Mouse (Mus musculus) testis, adult 2 months (tissue): ENCODE measurements at regions not wholly inside any gene's neighbourhood (a gene's known extent, or its start where the extent isn't known, plus 50 kb on each side); places are given as distances from the start of the nearest gene placed in this dataset.

Source experiments
- H3K27ac ChIP-seq: fragments of 200-500 bp; 2 replicates; pipeline ENCODE4 v1.5.1; 2012; ENCODE audit warnings: low read depth, low read length; ENCODE audit not compliant: control insufficient read depth, insufficient read depth
- H3K27me3 ChIP-seq: fragments of 200-500 bp; 2 replicates; pipeline ENCODE4 v1.6.1; 2012; ENCODE audit warnings: mild to moderate bottlenecking, low read length, moderate library complexity; ENCODE audit not compliant: control insufficient read depth, insufficient read depth
- H3K36me3 ChIP-seq: fragments of 200-500 bp; 2 replicates; pipeline ENCODE4 v1.6.1; 2012; ENCODE audit warnings: mild to moderate bottlenecking, low read length; ENCODE audit not compliant: control insufficient read depth, insufficient read depth
- H3K4me1 ChIP-seq: fragments of 200-500 bp; 2 replicates; pipeline ENCODE4 v1.6.1; 2012; ENCODE audit warnings: low read length; ENCODE audit not compliant: control insufficient read depth, insufficient read depth
- H3K4me3 ChIP-seq: fragments of 200-500 bp; 2 replicates; pipeline ENCODE4 v1.5.1; 2012; ENCODE audit warnings: low read depth, mild to moderate bottlenecking, low read length, moderate library complexity, mixed read lengths; ENCODE audit not compliant: control insufficient read depth
- CTCF ChIP-seq: fragments of 200-500 bp; IDR thresholded peaks from 2 replicates; pipeline ENCODE4 v1.5.1; 2012; ENCODE audit warnings: low read depth, mild to moderate bottlenecking, inconsistent platforms, low read length, moderate library complexity; ENCODE audit not compliant: control insufficient read depth, insufficient read depth, insufficient replicate concordance
- POLR2A ChIP-seq: fragments of 200-500 bp; IDR thresholded peaks from 2 replicates; pipeline ENCODE4 v1.6.1; 2012; ENCODE audit warnings: low read depth, mild to moderate bottlenecking, inconsistent platforms, low read length, moderate library complexity; ENCODE audit not compliant: control insufficient read depth

- Histone ChIP-seq H3K36me3 (no peaks in the 10 kb centered on the region), H3K4me3 (no peak overlapping the region), H3K27me3 (no peaks in the 10 kb centered on the region), H3K27ac (no peak overlapping the region), H3K4me1 (no peaks in the 10 kb centered on the region)
- TF ChIP-seq POLR2A (no peak), CTCF (no peak)
Measured at GRCm38 (mm10) chr1:186277981-186278634, 161.0 kb upstream of the Lyplal1 start.

- Histone ChIP-seq H3K4me3 (no peak overlapping the region), H3K27me3 (no peaks in the 10 kb centered on the region), H3K36me3 (no peaks in the 10 kb centered on the region), H3K4me1 (no peaks in the 10 kb centered on the region), H3K27ac (no peak overlapping the region)
- TF ChIP-seq POLR2A: no peak
- no peak for TF ChIP-seq CTCF
Measured at GRCm38 (mm10) chr1:186271436-186271835, 154.3 kb upstream of the Lyplal1 start.

- Histone ChIP-seq H3K4me1 (no peaks in the 10 kb centered on the region), H3K27ac (no peak overlapping the region), H3K4me3 (no peak overlapping the region), H3K27me3 (no peaks in the 10 kb centered on the region), H3K36me3 (no peaks in the 10 kb centered on the region)
- TF ChIP-seq CTCF (no peak), POLR2A (no peak)
Measured at GRCm38 (mm10) chr1:186267317-186267716, 150.2 kb upstream of the Lyplal1 start.

- Histone ChIP-seq H3K27me3 (no peaks in the 10 kb centered on the region), H3K27ac (no peak overlapping the region), H3K4me3 (no peak overlapping the region), H3K36me3 (no peaks in the 10 kb centered on the region), H3K4me1 (no peaks in the 10 kb centered on the region)
- TF ChIP-seq POLR2A: no peak
- no peak for TF ChIP-seq CTCF
Measured at GRCm38 (mm10) chr1:186264639-186265038, 147.5 kb upstream of the Lyplal1 start.

- Histone ChIP-seq H3K36me3 (no peaks in the 10 kb centered on the region), H3K27ac (no peak overlapping the region), H3K27me3 (no peaks in the 10 kb centered on the region), H3K4me3 (no peak overlapping the region), H3K4me1 (no peaks in the 10 kb centered on the region)
- no peak for TF ChIP-seq CTCF
- no peak for TF ChIP-seq POLR2A
Measured at GRCm38 (mm10) chr1:186263955-186264354, 146.8 kb upstream of the Lyplal1 start.

GRCm38 (mm10) chr1:186263196-186263595 lies 146.1 kb upstream of the Lyplal1 start:
- TF ChIP-seq CTCF (no peak), POLR2A (no peak)

GRCm38 (mm10) chr1:186262040-186262439 lies 144.9 kb upstream of the Lyplal1 start:
- Histone ChIP-seq H3K4me3 (no peak overlapping the region), H3K27ac (no peak overlapping the region), H3K4me1 (no peaks in the 10 kb centered on the region), H3K36me3 (no peaks in the 10 kb centered on the region), H3K27me3 (no peaks in the 10 kb centered on the region)
- TF ChIP-seq POLR2A: no peak
- TF ChIP-seq CTCF: no peak

More at GRCm38 (mm10) chr1:186263196-186263595, 146.1 kb upstream of the Lyplal1 start:
- H3K4me1 ChIP-seq: no peaks in the 10 kb centered on the region
- no peaks in the 10 kb centered on the region for H3K36me3 ChIP-seq
- no peak overlapping the region for H3K27ac ChIP-seq
- H3K27me3 ChIP-seq: no peaks in the 10 kb centered on the region
- H3K4me3 ChIP-seq: no peak overlapping the region
